Mouse (Mus musculus): ENCODE data around the gene Fam71e1. TPM values are rescaled to one million over a fixed set of nuclear protein-coding genes. Genes with fewer than 3 reads are reported as not detected.
A peak's percentile ranks its signal among the peaks of the same experiment; 100 is the strongest.

Gene Fam71e1
- polyA plus RNA-seq, 1 experiment from 2014 or later = 28.9 TPM

DNA sequence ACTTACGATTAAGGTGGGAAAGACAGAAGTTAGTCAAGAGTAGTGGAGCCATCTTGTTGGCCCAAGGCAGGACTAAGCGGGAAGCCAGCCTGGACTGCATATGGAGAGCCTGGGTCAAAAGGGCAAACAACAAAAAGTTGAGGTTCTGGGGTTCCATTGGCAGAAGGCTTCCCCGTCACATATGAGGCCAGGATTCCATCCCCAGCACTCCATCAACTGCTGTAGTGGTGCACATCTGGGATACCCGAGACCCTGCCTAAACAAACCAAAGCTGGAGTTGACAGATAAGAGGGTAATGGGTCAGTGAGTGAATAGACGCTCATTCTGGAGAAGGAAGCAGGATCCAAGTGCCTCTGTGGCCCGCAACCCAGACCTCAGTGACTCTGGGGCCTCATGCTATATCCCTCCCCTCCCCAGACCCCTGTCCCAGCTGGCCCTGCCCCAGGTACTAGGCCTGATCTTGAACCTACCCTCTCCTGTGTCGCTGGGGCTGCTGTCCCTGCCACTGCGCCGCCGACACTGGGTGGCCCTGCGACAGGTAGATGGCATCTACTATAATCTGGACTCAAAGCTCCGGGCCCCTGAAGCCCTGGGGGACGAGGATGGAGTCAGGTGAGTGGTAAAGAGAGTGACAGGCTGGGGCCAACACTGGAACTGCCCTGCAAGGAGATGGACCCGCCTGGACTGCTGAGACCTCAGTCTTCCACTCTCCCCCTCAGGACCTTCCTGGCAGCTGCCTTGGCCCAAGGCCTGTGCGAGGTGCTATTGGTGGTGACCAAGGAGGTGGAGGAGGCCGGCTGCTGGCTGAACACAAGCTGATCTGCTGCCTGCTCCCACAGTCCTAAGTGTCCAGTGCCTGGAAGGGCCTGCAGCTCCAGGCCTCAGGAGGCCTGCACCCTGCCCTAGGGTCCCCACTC, 25.4 kb upstream of the Fam71e1 start:
- no peaks in the 10 kb centered on the region for H3K9me3 ChIP-seq (ENCODE audit: control insufficient read depth, low read length)
- H3K4me2 ChIP-seq (ENCODE audit: low read length) = no peak overlapping the region
- no peaks in the 10 kb centered on the region for H3K36me3 ChIP-seq (ENCODE audit: control insufficient read depth, insufficient read depth)
- H3K27me3 ChIP-seq (replicated peaks; ENCODE audit: control insufficient read depth, insufficient read depth, low read length) = no peaks in the 10 kb centered on the region
- no peak overlapping the region for H3K27ac ChIP-seq (ENCODE audit: low read length)
- H3K9ac ChIP-seq (replicated peaks; ENCODE audit: low read depth, low read length) = no peak overlapping the region
- H3K4me3 ChIP-seq (replicated peaks; ENCODE audit: low read length) = no peak overlapping the region
- H3K4me1 ChIP-seq (replicated peaks; ENCODE audit: control insufficient read depth, insufficient read depth, low read length) = peaks cover 38% of the 10 kb centered on the region
- ATAC-seq = no peak
- WGBS = 83% methylated on average over 16 of the region's 16 CpGs

DNA sequence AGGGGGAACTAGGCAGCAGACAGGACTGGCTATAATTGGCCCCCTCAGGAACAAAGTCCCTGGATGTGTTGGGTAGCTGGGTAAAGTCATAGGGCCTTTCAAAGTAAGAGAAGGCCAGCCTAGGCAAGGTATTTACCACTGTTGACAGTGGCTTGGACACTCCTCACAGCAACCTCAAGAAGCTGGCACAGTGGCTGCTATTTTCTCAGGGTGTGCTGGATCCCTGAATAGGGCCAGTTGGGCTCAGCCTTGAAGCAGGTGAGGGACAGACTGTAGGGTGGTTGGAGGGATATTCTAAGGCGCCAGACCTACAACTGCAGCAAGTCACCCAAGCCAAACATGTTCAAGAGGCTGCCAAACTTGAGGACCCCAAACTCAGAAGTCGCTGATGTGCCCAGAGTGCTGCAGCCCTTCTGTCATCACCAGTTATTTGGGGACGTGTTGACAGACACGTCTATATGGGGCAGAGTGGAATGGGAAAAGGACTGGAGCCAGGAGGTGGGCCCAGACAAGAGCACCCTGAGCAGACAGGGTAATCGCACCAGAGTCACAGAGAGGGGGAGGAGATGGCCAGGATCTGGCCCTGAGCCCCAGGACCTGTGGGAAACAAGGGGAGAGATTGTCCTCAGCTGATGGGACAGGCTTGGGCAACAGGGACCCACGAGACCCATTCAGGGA, 24.4 kb upstream of the Fam71e1 start:
- H3K36me3 ChIP-seq (ENCODE audit: control insufficient read depth, insufficient read depth) = no peaks in the 10 kb centered on the region
- no peaks in the 10 kb centered on the region for H3K9me3 ChIP-seq (ENCODE audit: control insufficient read depth, low read length)
- peaks cover 38% of the 10 kb centered on the region for H3K4me1 ChIP-seq (replicated peaks; ENCODE audit: control insufficient read depth, insufficient read depth, low read length)
- no peak overlapping the region for H3K4me2 ChIP-seq (ENCODE audit: low read length)
- no peak overlapping the region for H3K9ac ChIP-seq (replicated peaks; ENCODE audit: low read depth, low read length)
- H3K27ac ChIP-seq (ENCODE audit: low read length) = no peak overlapping the region
- H3K27me3 ChIP-seq (replicated peaks; ENCODE audit: control insufficient read depth, insufficient read depth, low read length) = no peaks in the 10 kb centered on the region
- no peak for ATAC-seq
- H3K4me3 ChIP-seq (replicated peaks; ENCODE audit: low read length) = no peak overlapping the region
- 44% methylated on average over 6 of the region's 6 CpGs for WGBS

DNA sequence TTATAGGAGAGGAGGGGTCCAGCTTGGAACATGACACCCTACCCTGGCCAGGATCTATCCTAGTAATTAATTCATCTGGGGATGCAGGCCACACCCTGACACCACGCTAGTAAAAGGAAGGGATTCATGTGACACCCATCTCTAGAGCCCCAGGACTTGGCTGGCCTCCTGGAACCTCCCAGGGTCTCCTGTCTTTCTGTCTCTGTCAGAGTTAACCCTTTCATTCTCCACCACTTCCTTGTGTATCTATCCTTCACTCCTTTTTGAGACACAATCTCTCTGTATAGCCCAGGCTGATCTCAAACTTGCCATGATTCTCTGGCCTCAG, 23.9 kb upstream of the Fam71e1 start:
- H3K36me3 ChIP-seq (ENCODE audit: control insufficient read depth, insufficient read depth) = no peaks in the 10 kb centered on the region
- no peak overlapping the region for H3K9ac ChIP-seq (replicated peaks; ENCODE audit: low read depth, low read length)
- peaks cover 36% of the 10 kb centered on the region for H3K4me1 ChIP-seq (replicated peaks; ENCODE audit: control insufficient read depth, insufficient read depth, low read length)
- H3K4me3 ChIP-seq (replicated peaks; ENCODE audit: low read length) = no peak overlapping the region
- H3K9me3 ChIP-seq (ENCODE audit: control insufficient read depth, low read length) = no peaks in the 10 kb centered on the region
- no peak overlapping the region for H3K4me2 ChIP-seq (ENCODE audit: low read length)
- no peaks in the 10 kb centered on the region for H3K27me3 ChIP-seq (replicated peaks; ENCODE audit: control insufficient read depth, insufficient read depth, low read length)
- H3K27ac ChIP-seq (ENCODE audit: low read length) = no peak overlapping the region
- ATAC-seq = no peak
- 27% methylated on average over 1 of the region's 1 CpGs for WGBS

DNA sequence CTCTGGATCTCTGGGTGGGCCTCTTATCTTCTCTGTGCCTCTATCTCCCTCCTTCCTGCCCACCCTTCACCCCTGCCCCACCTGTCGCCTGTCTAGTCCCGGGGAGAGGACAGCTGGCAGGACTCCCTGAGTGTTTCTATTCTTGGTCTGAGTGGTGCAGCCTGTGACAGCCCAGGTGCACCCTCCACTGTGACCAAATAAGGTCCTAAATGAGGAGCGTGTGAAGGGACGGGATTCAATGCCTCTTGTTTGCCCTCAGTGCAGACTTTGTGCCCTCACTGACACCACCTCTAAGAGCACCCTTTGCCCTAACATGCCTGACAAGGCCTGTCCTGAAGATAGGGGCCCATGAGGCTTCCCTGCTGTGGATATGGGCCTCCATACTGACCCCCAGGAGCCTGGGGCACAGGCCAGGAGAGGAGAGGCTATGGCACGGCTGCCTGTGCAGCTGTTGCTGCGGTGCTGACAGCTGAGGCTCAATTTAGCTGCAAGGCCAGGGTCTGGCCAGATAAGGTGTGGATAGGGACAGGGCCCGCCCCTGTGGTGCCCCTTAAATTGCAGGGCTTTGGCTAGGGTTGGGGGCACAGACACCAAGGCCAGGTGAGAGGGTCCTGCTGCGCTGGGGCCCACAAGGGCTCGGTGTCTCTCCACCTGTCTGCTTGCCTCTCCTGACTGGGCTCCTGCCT, 23.3 kb upstream of the Fam71e1 start:
- Histone ChIP-seq H3K9me3 (ENCODE audit: control insufficient read depth, low read length) (no peaks in the 10 kb centered on the region), H3K9ac (replicated peaks; ENCODE audit: low read depth, low read length) (no peak overlapping the region), H3K4me3 (replicated peaks; ENCODE audit: low read length) (no peak overlapping the region), H3K4me1 (replicated peaks; ENCODE audit: control insufficient read depth, insufficient read depth, low read length) (peaks cover 34% of the 10 kb centered on the region), H3K27me3 (replicated peaks; ENCODE audit: control insufficient read depth, insufficient read depth, low read length) (peaks cover 2% of the 10 kb centered on the region; the same call in 1 of the 2 replicates), H3K27ac (ENCODE audit: low read length) (no peak overlapping the region), H3K36me3 (ENCODE audit: control insufficient read depth, insufficient read depth) (no peaks in the 10 kb centered on the region), H3K4me2 (ENCODE audit: low read length) (no peak overlapping the region)
- ATAC-seq = no peak
- WGBS = 57% methylated on average over 9 of the region's 9 CpGs

DNA sequence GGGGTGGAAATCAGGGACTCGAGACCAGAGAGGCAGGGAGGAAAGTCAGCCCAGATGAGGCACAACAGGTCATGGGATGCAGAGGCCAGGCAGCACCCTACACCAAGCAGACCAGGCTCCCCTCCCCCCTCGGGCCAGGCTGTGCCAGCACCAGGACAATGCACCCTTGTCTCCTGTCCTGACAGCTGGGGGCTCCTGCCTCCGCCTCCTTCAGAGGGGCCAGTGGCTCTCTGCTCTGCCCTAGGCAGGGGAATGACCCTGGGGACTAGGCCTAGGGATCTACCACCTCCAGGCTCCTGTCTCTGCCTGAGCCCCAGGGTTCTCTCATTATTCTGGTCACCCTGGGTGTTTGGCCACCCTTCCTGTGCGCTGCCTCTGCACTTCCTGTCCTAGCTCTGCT, 22.0 kb upstream of the Fam71e1 start:
- no peaks in the 10 kb centered on the region for H3K9me3 ChIP-seq (ENCODE audit: control insufficient read depth, low read length)
- H3K27me3 ChIP-seq (replicated peaks; ENCODE audit: control insufficient read depth, insufficient read depth, low read length) = peaks cover 2% of the 10 kb centered on the region; the same call in 1 of the 2 replicates
- no peak overlapping the region for H3K4me2 ChIP-seq (ENCODE audit: low read length)
- no peaks in the 10 kb centered on the region for H3K36me3 ChIP-seq (ENCODE audit: control insufficient read depth, insufficient read depth)
- H3K9ac ChIP-seq (replicated peaks; ENCODE audit: low read depth, low read length) = peak overlapping the region; percentile 42
- peaks cover 23% of the 10 kb centered on the region for H3K4me1 ChIP-seq (replicated peaks; ENCODE audit: control insufficient read depth, insufficient read depth, low read length)
- 4% methylated on average over 4 of the region's 4 CpGs for WGBS
- peak; percentile 75 for ATAC-seq
- H3K27ac ChIP-seq (ENCODE audit: low read length) = no peak overlapping the region; the same call in 1 of the 2 replicates
- no peak overlapping the region for H3K4me3 ChIP-seq (replicated peaks; ENCODE audit: low read length)

DNA sequence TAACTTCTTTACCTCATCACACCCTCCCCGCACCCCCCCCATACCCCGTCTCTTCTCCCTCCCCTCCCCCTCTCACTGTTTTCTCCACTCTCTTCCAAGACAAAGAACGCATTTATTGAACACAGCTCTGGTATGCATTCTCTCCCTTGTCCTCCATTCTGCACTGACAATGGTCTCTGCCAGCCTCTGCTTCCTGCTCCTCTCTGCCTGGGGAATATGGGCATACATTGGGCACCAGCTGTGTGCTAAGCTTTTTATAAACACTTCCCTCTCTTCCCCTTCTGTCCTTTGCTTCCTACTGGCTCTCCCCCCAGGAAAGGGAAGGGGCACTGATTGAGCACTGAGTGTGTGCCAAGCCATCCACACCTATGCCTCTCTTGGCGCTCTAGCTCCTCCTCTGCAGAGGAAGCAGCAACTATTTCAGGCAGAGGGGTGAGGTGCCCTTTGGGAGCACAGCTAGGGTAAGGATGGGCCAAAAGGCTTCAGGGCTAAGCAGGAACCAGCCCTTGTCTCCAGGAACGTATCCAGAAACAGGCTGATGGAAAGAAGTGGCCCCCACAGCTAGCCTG, 21.3 kb upstream of the Fam71e1 start:
- H3K36me3 ChIP-seq (ENCODE audit: control insufficient read depth, insufficient read depth) = no peaks in the 10 kb centered on the region
- H3K27ac ChIP-seq (ENCODE audit: low read length) = no peak overlapping the region
- WGBS = 32% methylated on average over 5 of the region's 5 CpGs
- no peak overlapping the region for H3K4me2 ChIP-seq (ENCODE audit: low read length)
- H3K9ac ChIP-seq (replicated peaks; ENCODE audit: low read depth, low read length) = no peak overlapping the region
- no peak overlapping the region for H3K4me3 ChIP-seq (replicated peaks; ENCODE audit: low read length)
- H3K4me1 ChIP-seq (replicated peaks; ENCODE audit: control insufficient read depth, insufficient read depth, low read length) = peaks cover 20% of the 10 kb centered on the region
- H3K9me3 ChIP-seq (ENCODE audit: control insufficient read depth, low read length) = no peaks in the 10 kb centered on the region
- H3K27me3 ChIP-seq (replicated peaks; ENCODE audit: control insufficient read depth, insufficient read depth, low read length) = peaks cover 6% of the 10 kb centered on the region; the same call in 1 of the 2 replicates
- no peak for ATAC-seq

DNA sequence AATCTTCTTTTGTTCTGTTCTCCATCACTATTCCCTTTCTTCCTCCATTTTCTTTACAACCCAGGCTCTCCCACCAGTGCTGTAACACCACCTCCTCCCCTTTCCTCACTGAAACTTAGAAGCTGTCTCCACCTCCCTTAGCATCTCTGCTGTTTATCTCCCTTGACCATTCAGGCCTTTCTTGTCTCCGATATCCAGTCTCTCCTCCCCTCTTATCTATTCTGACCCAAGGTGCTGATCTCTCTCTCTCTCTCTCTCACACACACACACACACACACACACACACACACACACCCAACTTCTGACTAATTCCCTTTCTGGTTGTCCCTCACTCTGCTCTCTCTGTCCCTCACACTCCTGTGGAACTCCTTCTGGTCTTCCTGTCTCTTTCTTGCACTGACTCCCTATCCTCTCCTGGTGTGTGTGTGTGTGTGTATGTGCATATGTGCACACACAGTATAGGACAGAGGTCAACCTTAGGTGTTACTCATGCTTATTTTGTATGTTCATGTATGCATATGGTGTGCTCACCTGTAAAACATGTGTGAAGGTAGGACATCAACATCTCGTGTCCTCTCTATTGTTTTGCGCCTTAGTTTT, 13.4 kb upstream of the Fam71e1 start:
- 85% methylated on average over 3 of the region's 3 CpGs for WGBS
- no peak overlapping the region for H3K27ac ChIP-seq (ENCODE audit: low read length)
- peaks cover 12% of the 10 kb centered on the region; the same call in 1 of the 2 replicates for H3K27me3 ChIP-seq (replicated peaks; ENCODE audit: control insufficient read depth, insufficient read depth, low read length)
- H3K4me3 ChIP-seq (replicated peaks; ENCODE audit: low read length) = no peak overlapping the region
- no peak overlapping the region for H3K9ac ChIP-seq (replicated peaks; ENCODE audit: low read depth, low read length)
- H3K9me3 ChIP-seq (ENCODE audit: control insufficient read depth, low read length) = no peaks in the 10 kb centered on the region
- no peak overlapping the region for H3K4me2 ChIP-seq (ENCODE audit: low read length)
- H3K36me3 ChIP-seq (ENCODE audit: control insufficient read depth, insufficient read depth) = no peaks in the 10 kb centered on the region
- no peak for ATAC-seq
- no peaks in the 10 kb centered on the region for H3K4me1 ChIP-seq (replicated peaks; ENCODE audit: control insufficient read depth, insufficient read depth, low read length)

DNA sequence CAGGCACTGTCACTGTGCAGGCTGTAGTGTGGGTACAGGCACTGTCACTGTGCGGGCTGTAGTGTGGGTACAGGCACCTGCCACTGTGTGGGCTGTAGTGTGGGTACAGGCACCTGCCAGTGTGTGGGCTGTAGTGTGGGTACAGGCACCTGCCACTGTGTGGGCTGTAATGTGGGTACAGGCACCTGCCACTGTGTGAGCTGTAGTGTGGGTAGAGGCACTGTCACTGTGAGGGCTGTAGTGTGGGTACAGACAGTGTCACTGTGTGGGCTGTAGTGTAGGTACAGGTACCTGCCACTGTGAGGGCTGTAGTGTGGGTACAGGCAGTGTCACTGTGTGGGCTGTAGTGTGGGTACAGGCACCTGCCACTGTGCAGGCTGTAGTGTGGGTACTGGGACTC, 12.3 kb upstream of the Fam71e1 start:
- Histone ChIP-seq H3K27me3 (replicated peaks; ENCODE audit: control insufficient read depth, insufficient read depth, low read length) (0 out of 2 replicates have a peak, but pooled peaks cover 12% of the 10 kb centered on the region), H3K4me1 (replicated peaks; ENCODE audit: control insufficient read depth, insufficient read depth, low read length) (no peaks in the 10 kb centered on the region), H3K9me3 (ENCODE audit: control insufficient read depth, low read length) (no peaks in the 10 kb centered on the region), H3K4me3 (replicated peaks; ENCODE audit: low read length) (no peak overlapping the region), H3K4me2 (ENCODE audit: low read length) (no peak overlapping the region), H3K9ac (replicated peaks; ENCODE audit: low read depth, low read length) (no peak overlapping the region), H3K27ac (ENCODE audit: low read length) (no peak overlapping the region), H3K36me3 (ENCODE audit: control insufficient read depth, insufficient read depth) (no peaks in the 10 kb centered on the region)
- ATAC-seq = no peak
- 91% methylated on average over 1 of the region's 1 CpGs for WGBS

All from forebrain, embryonic 16.5 days (tissue).